Mouse (Mus musculus) olfactory bulb, adult 2 months (tissue): Measurements from ENCODE around the gene Bmp2k. TPM values are rescaled to one million over a fixed set of nuclear protein-coding genes. Genes with fewer than 3 reads are reported as not detected.

Experiments
- H3K27ac ChIP-seq: fragments of 200-500 bp; 2 replicates; pipeline ENCODE4 v1.5.1; 2012; ENCODE audit warnings: low read depth, low read length; ENCODE audit not compliant: insufficient read depth
- H3K4me1 ChIP-seq: fragments of 200-500 bp; 2 replicates; pipeline ENCODE4 v1.6.1; 2012; ENCODE audit warnings: low read length; ENCODE audit not compliant: control insufficient read depth, insufficient read depth
- H3K4me3 ChIP-seq: fragments of 200-500 bp; 2 replicates; pipeline ENCODE4 v1.5.1; 2012; ENCODE audit warnings: mild to moderate bottlenecking, low read depth, low read length, moderate library complexity; ENCODE audit not compliant: insufficient read depth
- CTCF ChIP-seq: fragments of 200-500 bp; IDR thresholded peaks from 2 replicates; pipeline ENCODE4 v1.5.1; 2012; ENCODE audit warnings: low read depth, mild to moderate bottlenecking, low read length, moderate library complexity; ENCODE audit not compliant: insufficient read depth
- POLR2A ChIP-seq: fragments of 200-500 bp; IDR thresholded peaks from 2 replicates; pipeline ENCODE4 v1.6.1; 2012; ENCODE audit warnings: mild to moderate bottlenecking, low read depth, low read length, moderate library complexity; ENCODE audit not compliant: insufficient read depth
- WGBS: fragments of 180-500 bp; shearing (Covaris S2); methylation state at CpG from one replicate; pipeline ENCODE4 v1.1.7; 2018; 5-methylcytosine and 5-hydroxymethylcytosine counted together
- polyA plus RNA-seq: library from polyadenylated mRNA; stranded (reverse); fragments of >200 nt; gene quantifications from 2 replicates; pipeline ENCODE4 v1.2.4, GENCODE M21; 2012; ENCODE audit warnings: low replicate concordance; ENCODE audit not compliant: missing spikeins, insufficient read depth, insufficient read length

The Bmp2k gene
- polyA plus RNA-seq, 1 experiment: not detected

DNA sequence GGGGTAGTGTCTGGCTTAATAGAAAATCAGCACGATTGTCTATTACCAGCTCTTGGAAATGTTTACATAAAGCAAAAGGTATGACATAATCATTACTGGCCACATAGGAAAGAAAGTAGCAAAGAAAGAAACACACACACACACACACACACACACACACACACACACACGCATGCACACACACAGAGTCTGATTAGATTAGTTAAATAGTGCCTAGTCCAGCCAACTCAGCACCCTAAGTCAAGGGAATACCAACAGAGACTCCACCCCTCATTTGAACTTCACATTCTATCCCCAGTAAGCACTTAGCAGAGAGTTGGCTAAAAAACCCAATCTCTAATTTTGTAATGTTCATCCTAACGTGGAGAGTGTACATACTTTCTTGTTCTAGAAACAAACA is 15.5 kb upstream of the Bmp2k start:
- no peak overlapping the region for H3K27ac ChIP-seq
- WGBS: 86% methylated on average over 3 of the region's 3 CpGs
- no peak overlapping the region for H3K4me3 ChIP-seq
- TF ChIP-seq CTCF (no peak), POLR2A (no peak)
- peaks cover 2% of the 10 kb centered on the region; the same call in 1 of the 2 replicates for H3K4me1 ChIP-seq

DNA sequence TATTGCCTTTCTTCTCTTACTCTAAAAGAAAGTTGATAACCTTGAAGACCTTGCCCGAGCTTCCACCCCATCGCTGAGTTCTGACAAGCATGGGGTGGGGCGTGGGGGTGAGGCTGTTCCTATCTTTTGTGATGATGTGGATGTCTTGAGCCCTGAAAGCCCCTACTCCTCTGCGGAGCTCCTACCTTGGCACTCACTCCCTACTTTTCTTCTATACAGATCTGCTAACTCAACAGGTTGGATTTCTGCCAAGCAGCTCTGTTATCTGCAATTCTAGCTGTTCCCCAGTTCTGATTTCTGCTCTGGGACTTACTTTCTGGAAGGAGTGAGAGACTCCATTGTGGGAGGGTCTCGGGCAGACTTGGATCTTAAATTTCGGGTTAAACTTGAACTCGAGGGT is 14.3 kb upstream of the Bmp2k start:
- Histone ChIP-seq H3K4me3 (no peak overlapping the region), H3K27ac (no peak overlapping the region), H3K4me1 (peaks cover 2% of the 10 kb centered on the region; the same call in 1 of the 2 replicates)
- no peak for TF ChIP-seq POLR2A
- no peak for TF ChIP-seq CTCF
- WGBS: 61% methylated on average over 7 of the region's 7 CpGs

DNA sequence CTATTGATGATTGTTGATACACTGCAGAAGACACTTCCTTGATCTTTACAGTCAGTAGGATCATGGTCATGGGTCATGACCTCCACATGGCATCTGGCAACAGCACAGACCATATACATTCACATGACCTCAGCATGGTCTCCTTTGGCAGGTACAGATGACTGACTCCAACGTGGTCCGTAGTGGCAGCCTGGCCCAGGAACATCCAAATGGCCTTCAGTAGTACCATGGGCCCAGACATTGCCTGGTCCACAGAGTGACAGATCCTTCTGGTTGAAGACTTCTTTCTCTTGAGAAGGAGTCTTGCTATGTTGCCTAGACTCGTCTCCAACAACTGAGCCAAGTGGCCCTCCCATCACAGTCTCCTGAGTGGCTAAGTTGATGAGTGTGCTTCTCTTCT is 10.6 kb upstream of the Bmp2k start:
- H3K4me3 ChIP-seq: no peak overlapping the region
- no peak for TF ChIP-seq POLR2A
- TF ChIP-seq CTCF: no peak
- no peak overlapping the region for H3K27ac ChIP-seq
- 97% methylated on average over 3 of the region's 3 CpGs for WGBS
- no peaks in the 10 kb centered on the region for H3K4me1 ChIP-seq

DNA sequence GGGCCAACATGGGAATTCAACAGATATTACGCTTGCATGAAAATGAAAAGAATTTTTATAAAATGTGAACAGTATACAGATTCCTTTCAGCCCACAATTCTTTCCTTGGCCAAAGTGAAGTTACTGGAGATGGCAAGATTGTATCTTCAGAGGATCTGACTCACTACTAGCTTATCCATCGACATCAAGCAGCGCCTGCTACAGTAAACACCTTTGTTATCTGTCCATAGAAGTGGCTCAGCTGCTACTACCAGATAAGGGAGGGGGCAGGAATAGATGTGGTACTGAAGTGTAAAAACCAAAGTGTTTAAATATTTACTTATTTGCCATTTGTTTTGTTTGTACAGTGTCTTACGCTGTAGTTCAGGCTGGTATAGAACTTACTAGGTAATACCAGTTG is 8.6 kb upstream of the Bmp2k start:
- no peak overlapping the region for H3K4me3 ChIP-seq
- no peaks in the 10 kb centered on the region for H3K4me1 ChIP-seq
- H3K27ac ChIP-seq: no peak overlapping the region
- WGBS: 91% methylated on average over 4 of the region's 4 CpGs
- TF ChIP-seq CTCF: no peak
- no peak for TF ChIP-seq POLR2A

DNA sequence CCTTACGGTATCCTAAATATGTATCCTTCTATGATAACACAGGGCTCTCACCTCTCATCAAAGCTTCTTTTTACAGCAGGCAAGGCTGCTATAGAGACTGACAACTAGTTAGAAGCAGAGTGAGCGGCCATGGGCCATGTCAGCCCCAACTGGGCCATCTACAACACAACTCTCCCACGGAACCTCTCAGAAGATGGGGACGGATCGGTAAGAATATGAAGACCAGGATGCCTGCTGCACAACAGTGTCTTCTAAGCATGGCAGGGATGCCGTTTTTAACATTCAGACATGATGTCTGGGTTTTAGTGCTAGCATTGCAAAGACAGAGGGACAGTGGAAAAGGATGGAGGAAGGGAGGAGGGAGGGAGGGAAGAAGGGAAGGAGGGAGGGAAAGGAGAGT is 6.3 kb upstream of the Bmp2k start:
- WGBS: 95% methylated on average over 6 of the region's 6 CpGs
- H3K4me3 ChIP-seq: no peak overlapping the region
- no peak for TF ChIP-seq CTCF
- no peak for TF ChIP-seq POLR2A

DNA sequence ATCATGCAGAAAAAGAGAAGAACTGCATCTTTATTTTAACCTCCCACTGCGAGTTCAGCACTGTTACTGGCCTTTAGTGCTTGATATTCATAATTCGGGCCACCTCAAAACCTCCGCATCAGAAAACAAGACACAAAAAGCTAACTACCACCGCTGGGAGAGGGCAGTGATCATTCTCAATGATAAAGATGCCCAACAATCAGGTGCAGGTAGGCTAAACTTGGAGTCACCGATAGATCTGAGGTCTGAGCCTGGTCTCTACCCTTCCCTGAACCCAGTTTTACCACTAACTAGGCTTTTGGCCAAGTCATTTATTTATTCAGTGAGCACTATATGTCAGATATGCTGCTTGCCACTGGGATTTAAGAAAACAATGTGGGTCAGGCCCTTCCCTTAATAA is 4.8 kb upstream of the Bmp2k start:
- Histone ChIP-seq H3K27ac (no peak overlapping the region), H3K4me1 (peaks cover 4% of the 10 kb centered on the region), H3K4me3 (no peak overlapping the region)
- TF ChIP-seq CTCF (no peak), POLR2A (no peak)
- WGBS: 94% methylated on average over 5 of the region's 5 CpGs

More for the DNA sequence above, 6.3 kb upstream of the Bmp2k start:
- no peaks in the 10 kb centered on the region for H3K4me1 ChIP-seq
- no peak overlapping the region for H3K27ac ChIP-seq

DNA sequence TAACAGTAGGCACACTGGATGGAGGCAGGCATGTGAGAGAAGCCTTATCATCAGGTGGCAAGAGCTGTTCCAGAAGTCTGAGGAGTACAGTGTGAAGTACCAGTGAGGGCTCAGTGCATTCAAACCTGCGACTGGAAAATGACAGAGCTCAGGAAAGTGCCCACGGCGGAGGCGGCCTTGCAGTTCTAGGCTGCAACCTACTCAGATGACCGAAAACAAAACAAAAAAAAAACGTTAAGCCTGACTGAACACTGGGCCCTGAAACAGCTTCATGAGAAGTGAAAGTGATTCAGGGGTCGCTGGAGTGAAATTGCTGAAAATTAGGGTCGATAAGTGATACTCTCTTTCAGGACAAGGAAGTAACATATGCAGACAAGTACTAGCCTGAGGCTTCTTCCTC is 4.4 kb upstream of the Bmp2k start:
- no peak for TF ChIP-seq CTCF
- TF ChIP-seq POLR2A: no peak
- 84% methylated on average over 8 of the region's 8 CpGs for WGBS
- Histone ChIP-seq H3K4me1 (peaks cover 4% of the 10 kb centered on the region), H3K27ac (no peak overlapping the region), H3K4me3 (no peak overlapping the region)

DNA sequence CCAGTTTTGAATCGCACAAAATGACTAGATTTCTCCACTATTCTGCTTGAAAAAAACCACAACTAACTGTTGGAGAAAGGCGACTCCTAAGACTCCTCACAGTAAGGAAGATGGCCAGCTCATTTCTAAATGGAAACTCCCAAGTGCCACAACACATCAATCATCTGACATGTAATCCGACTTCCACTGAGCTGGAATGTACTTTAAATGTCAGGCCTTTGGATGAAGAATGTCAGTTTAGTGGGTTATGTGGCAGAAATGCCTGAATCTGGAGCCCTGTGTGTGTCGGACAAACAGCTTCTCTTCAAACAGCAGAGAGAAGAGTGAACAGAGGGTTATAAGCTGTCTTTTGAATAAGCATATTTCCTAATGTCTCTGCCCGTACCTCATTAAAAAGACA is 1.7 kb upstream of the Bmp2k start:
- Histone ChIP-seq H3K27ac (no peak overlapping the region), H3K4me3 (no peak overlapping the region), H3K4me1 (peaks cover 4% of the 10 kb centered on the region)
- WGBS: 83% methylated on average over 5 of the region's 5 CpGs
- TF ChIP-seq CTCF (no peak), POLR2A (no peak)

DNA sequence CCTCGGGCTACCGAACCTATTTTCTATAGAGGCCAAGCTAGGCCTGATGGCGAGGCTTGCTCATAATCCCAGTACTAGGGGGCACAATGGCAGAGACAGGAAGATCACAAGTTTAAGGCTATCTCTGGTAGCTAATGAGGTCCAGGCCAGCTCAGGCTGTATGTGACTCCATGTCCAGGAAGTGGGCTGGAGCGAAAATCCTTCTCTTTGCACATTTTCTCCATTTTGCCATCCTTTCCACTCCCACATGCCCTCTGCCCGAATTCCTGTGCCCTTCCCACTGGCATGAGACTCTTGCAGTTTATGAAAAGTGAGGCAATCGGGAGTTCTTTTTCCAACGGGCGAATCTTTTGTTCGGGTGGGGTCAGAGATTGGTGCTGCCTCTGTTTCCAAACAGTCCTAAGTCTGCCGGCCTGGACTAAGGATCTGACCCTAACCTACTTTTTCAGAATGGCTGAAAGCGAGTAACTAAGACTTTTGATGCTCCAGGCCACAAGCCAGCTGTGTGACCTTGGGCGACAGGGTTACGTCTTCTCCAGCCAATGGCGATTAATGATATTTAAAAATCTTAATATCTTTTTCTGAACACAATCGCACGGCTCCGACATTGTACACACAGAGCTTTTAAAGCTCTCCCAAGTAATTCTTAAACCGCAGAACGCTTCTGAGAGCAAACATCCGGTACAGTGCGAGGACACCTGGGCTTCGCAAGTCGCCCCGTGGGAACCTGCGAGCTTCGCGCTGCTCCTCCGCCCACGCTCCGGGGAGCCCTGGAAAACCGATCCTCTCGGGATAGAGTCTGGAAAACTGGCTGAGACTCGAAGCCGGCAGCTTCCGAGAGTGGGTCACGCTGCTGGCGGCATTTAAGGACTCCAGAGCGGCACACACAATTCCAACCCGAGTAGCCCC is 834 bp upstream of the Bmp2k start:
- Histone ChIP-seq H3K4me3 (peak overlapping the region; percentile 93), H3K4me1 (peaks cover 4% of the 10 kb centered on the region), H3K27ac (peak overlapping the region; percentile 63)
- TF ChIP-seq POLR2A (no peak), CTCF (no peak)
- WGBS: 8% methylated on average over 39 of the region's 39 CpGs
